Comparison of ENCODE assay signal across 15 mouse cellular contexts in genomic region chr8:26308121-26308641, GRCm38 (mm10).
DNase-seq lines count a peak whose midpoint lies in the region; ATAC-seq and TF ChIP-seq lines count a peak whose summit lies in the region.
"Had no signal": no experiment of that assay in that cellular context is flagged by ENCODE, and none has a peak within 500 bp of the region (broad histone marks: within the 10 kb centered on the region; RNA-seq: fewer than 3 reads in every experiment).

No protein-coding gene starts in this region.

- intact Hi-C loops in left cerebral cortex, adult 2 months (cut with DNase I), result no loop called here

- H3K4me3 ChIP-seq in intestine, embryonic 14.5 days (ENCODE audit: low read depth, low read length), result no peak overlapping the region
- H3K4me3 ChIP-seq in intestine, embryonic 16.5 days (ENCODE audit: low read length), result no peak overlapping the region
- no peak overlapping the region for H3K4me3 ChIP-seq in neural tube, embryonic 11.5 days (ENCODE audit: low read depth, low read length)
- H3K4me3 ChIP-seq in left cerebral cortex, adult 2 months, result no peak overlapping the region
- H3K4me3 ChIP-seq: forebrain, embryonic 12.5 days; liver, embryonic 15.5 days had no signal

- H3K4me1 ChIP-seq in intestine, embryonic 14.5 days (replicated peaks; ENCODE audit: control insufficient read depth, insufficient read depth, low read length), result peaks cover 15% of the 10 kb centered on the region
- peaks cover 11% of the 10 kb centered on the region for H3K4me1 ChIP-seq in intestine, embryonic 16.5 days (ENCODE audit: control insufficient read depth, insufficient read depth, low read length)
- H3K4me1 ChIP-seq in neural tube, embryonic 11.5 days (ENCODE audit: control insufficient read depth, insufficient read depth, low read length), result peaks cover 12% of the 10 kb centered on the region
- H3K4me1 ChIP-seq: liver, embryonic 15.5 days had no signal

- no peak for TF ChIP-seq CTCF in left cerebral cortex, adult 2 months (IDR thresholded peaks at IDR 0.05)

- no peak overlapping the region for H3K27ac ChIP-seq in intestine, embryonic 14.5 days (ENCODE audit: low read depth)
- H3K27ac ChIP-seq in intestine, embryonic 16.5 days (ENCODE audit: low read length), result no peak overlapping the region
- no peak overlapping the region for H3K27ac ChIP-seq in neural tube, embryonic 11.5 days (ENCODE audit: low read depth, low read length)
- H3K27ac ChIP-seq in left cerebral cortex, adult 2 months, result no peak overlapping the region
- H3K27ac ChIP-seq: forebrain, embryonic 12.5 days; liver, embryonic 15.5 days had no signal

- ATAC-seq in intestine, embryonic 14.5 days (replicated peaks; ENCODE audit: low FRiP score, low TSS enrichment, low read depth), result no peak
- ATAC-seq in intestine, embryonic 16.5 days, result no peak
- no peak for ATAC-seq in neural tube, embryonic 11.5 days (ENCODE audit: insufficient read depth, low FRiP score, low TSS enrichment)
- ATAC-seq: CD4-positive, CD25-positive, alpha-beta regulatory T cell, adult 4 months had no signal

- 18% methylated on average over 15 of the region's 15 CpGs for WGBS in intestine, embryonic 14.5 days
- WGBS in intestine, embryonic 16.5 days, result 18% methylated on average over 15 of the region's 15 CpGs
- 27% methylated on average over 15 of the region's 15 CpGs for WGBS in neural tube, embryonic 11.5 days

- no peaks in the 10 kb centered on the region for H3K27me3 ChIP-seq in intestine, embryonic 14.5 days (replicated peaks; ENCODE audit: control insufficient read depth, insufficient read depth, low read length)
- H3K27me3 ChIP-seq in intestine, embryonic 16.5 days (replicated peaks; ENCODE audit: control insufficient read depth, insufficient read depth, low read length), result no peaks in the 10 kb centered on the region
- no peaks in the 10 kb centered on the region for H3K27me3 ChIP-seq in neural tube, embryonic 11.5 days (ENCODE audit: control insufficient read depth, insufficient read depth, low read length)
- H3K27me3 ChIP-seq: forebrain, embryonic 12.5 days; liver, embryonic 15.5 days had no signal

- no peak overlapping the region for H3K9ac ChIP-seq in intestine, embryonic 14.5 days (ENCODE audit: low read length)
- no peak overlapping the region for H3K9ac ChIP-seq in intestine, embryonic 16.5 days (ENCODE audit: low read depth, low read length)
- no peak overlapping the region for H3K9ac ChIP-seq in neural tube, embryonic 11.5 days (ENCODE audit: low read length)
- H3K9ac ChIP-seq: forebrain, embryonic 12.5 days; liver, embryonic 15.5 days had no signal

- peak overlapping the region; percentile 35 for H3K4me2 ChIP-seq in intestine, embryonic 14.5 days (ENCODE audit: low read length)
- H3K4me2 ChIP-seq in intestine, embryonic 16.5 days (ENCODE audit: low read depth, low read length), result no peak overlapping the region; the same call in 1 of the 2 replicates
- no peak overlapping the region for H3K4me2 ChIP-seq in neural tube, embryonic 11.5 days (ENCODE audit: low read depth)
- H3K4me2 ChIP-seq: forebrain, embryonic 12.5 days; liver, embryonic 15.5 days had no signal

- no peaks in the 10 kb centered on the region for H3K36me3 ChIP-seq in intestine, embryonic 14.5 days (ENCODE audit: control insufficient read depth, insufficient read depth, low read length)
- no peaks in the 10 kb centered on the region for H3K36me3 ChIP-seq in intestine, embryonic 16.5 days (ENCODE audit: control insufficient read depth, insufficient read depth, low read length)
- no peaks in the 10 kb centered on the region for H3K36me3 ChIP-seq in neural tube, embryonic 11.5 days (ENCODE audit: control insufficient read depth, insufficient read depth, low read length)
- H3K36me3 ChIP-seq: forebrain, embryonic 12.5 days; liver, embryonic 15.5 days had no signal

- H3K9me3 ChIP-seq in intestine, embryonic 14.5 days (ENCODE audit: control insufficient read depth, low read length), result no peaks in the 10 kb centered on the region
- H3K9me3 ChIP-seq in intestine, embryonic 16.5 days (ENCODE audit: control insufficient read depth, low read length), result no peaks in the 10 kb centered on the region
- H3K9me3 ChIP-seq in neural tube, embryonic 11.5 days (ENCODE audit: control insufficient read depth, low read length), result no peaks in the 10 kb centered on the region
- H3K9me3 ChIP-seq: forebrain, embryonic 12.5 days; liver, embryonic 15.5 days had no signal

- DNase-seq in intestine, embryonic 14.5 days (ENCODE audit: low spot score), result peak; percentile 54
- DNase-seq in neural tube, embryonic 11.5 days (ENCODE audit: low spot score), result peak; percentile 54
- DNase-seq in neural tube, embryonic 10.5 days (ENCODE audit: extremely low spot score, low spot score), result no peak
- peak; percentile 68 for DNase-seq in forelimb bud, embryonic 11.5 days (ENCODE audit: low read depth, low spot score)
- peak; percentile 63 for DNase-seq in yolk sac, embryonic 10.5 days (ENCODE audit: low spot score)
- no peak for DNase-seq in cerebellum, adult 9-11 months
- no peak for DNase-seq in left cerebral cortex, adult 2 months (ENCODE audit: extremely low spot score in 1 of 2, low spot score in 2 of 2)
- DNase-seq: gastrocnemius, postnatal 10 days; kidney, adult 8-10 months; layer of hippocampus, postnatal 36 days; thymus, postnatal 4 days had no signal

Comparison
In these comparisons a context has a peak if more than half of its experiments do, and no peak if none do; other contexts are left out.
1. DNase-seq: peak in intestine, embryonic 14.5 days (single experiment), neural tube, embryonic 11.5 days (single experiment), forelimb bud, embryonic 11.5 days (single experiment) and yolk sac, embryonic 10.5 days (single experiment); none in neural tube, embryonic 10.5 days (single experiment), cerebellum, adult 9-11 months (single experiment) and left cerebral cortex, adult 2 months (0 of 2).